Mouse (Mus musculus): ENCODE results near the gene Gm3238. TPM values are rescaled to one million over a fixed set of nuclear protein-coding genes. Genes with fewer than 3 reads are reported as not detected.
"Not testable (repeated sequence)": the region's sequence is repeated elsewhere in the genome, so short reads cannot be mapped to it uniquely, and the experiment has no call there.

Gm3238 gene
- polyA plus RNA-seq (2012; rRNA removed) (not detected in 2 replicates), polyA plus RNA-seq (2014; fragmentation: Nextera tagmentation; extraction: Ambion mirVana) (not detected in 2 replicates)

- not testable (repeated sequence) for DNase-seq (ENCODE audit: low read depth in 3 of 3, low spot score in 3 of 3); H3K27ac ChIP-seq; H3K27me3 ChIP-seq (ENCODE audit: control insufficient read depth, insufficient read depth, low read length); H3K4me2 ChIP-seq (ENCODE audit: low read depth); H3K4me3 ChIP-seq (ENCODE audit: insufficient read depth in 1 of 2, low read depth in 2 of 2, low read length in 2 of 2); H3K4me1 ChIP-seq (replicated peaks; ENCODE audit: control insufficient read depth in 2 of 2, insufficient read depth in 2 of 2, low read length in 1 of 2); ATAC-seq (ENCODE audit: insufficient read depth); H3K9ac ChIP-seq (replicated peaks); H3K36me3 ChIP-seq (replicated peaks; ENCODE audit: control insufficient read depth, insufficient read depth, low read depth); H3K9me3 ChIP-seq (ENCODE audit: control insufficient read depth, low read length)
- 20% methylated on average over 1 of the region's 1 CpGs for WGBS (ENCODE audit: insufficient replicate concordance)
Observed at GRCm38 (mm10) chr10:77771225-77771624, at the start of gene Gm3238. TSS of gene Gm3238 (minus strand) at chr10:77771325.

- TF ChIP-seq CTCF (IDR thresholded peaks at IDR 0.05; ENCODE audit: low read depth) (no peak), EP300 (IDR thresholded peaks at IDR 0.05; ENCODE audit: low read depth) (no peak)
- WGBS (ENCODE audit: insufficient replicate concordance): 40% methylated on average over 4 of the region's 4 CpGs
- Histone ChIP-seq H3K4me2 (ENCODE audit: low read depth) (no peak overlapping the region), H3K27me3 (ENCODE audit: control insufficient read depth, insufficient read depth, low read length) (no peaks in the 10 kb centered on the region), H3K9me3 (ENCODE audit: control insufficient read depth, low read length) (no peaks in the 10 kb centered on the region), H3K4me1 (replicated peaks; ENCODE audit: control insufficient read depth in 2 of 2, insufficient read depth in 2 of 2, low read length in 1 of 2) (no peaks in the 10 kb centered on the region), H3K9ac (replicated peaks) (no peak overlapping the region), H3K27ac (no peak overlapping the region), H3K36me3 (replicated peaks; ENCODE audit: control insufficient read depth, insufficient read depth, low read depth) (no peaks in the 10 kb centered on the region), H3K4me3 (ENCODE audit: insufficient read depth in 1 of 2, low read depth in 2 of 2, low read length in 2 of 2) (no peak overlapping the region)
- DNase-seq (ENCODE audit: low read depth in 3 of 3, low spot score in 3 of 3) (no peak), ATAC-seq (ENCODE audit: insufficient read depth) (no peak)
Observed at GRCm38 (mm10) chr10:77819203-77819602, 48.1 kb upstream of the Gm3238 start.

- 82% methylated on average over 4 of the region's 4 CpGs for WGBS (ENCODE audit: insufficient replicate concordance)
- no peak for DNase-seq (ENCODE audit: low read depth in 3 of 3, low spot score in 3 of 3)
Observed at GRCm38 (mm10) chr10:77818523-77818922, 47.4 kb upstream of the Gm3238 start.

GRCm38 (mm10) chr10:77815514-77815913, 44.4 kb upstream of the Gm3238 start:
- no peaks in the 10 kb centered on the region for H3K36me3 ChIP-seq (replicated peaks; ENCODE audit: control insufficient read depth, insufficient read depth, low read depth)
- WGBS (ENCODE audit: insufficient replicate concordance): 17% methylated on average over 5 of the region's 5 CpGs
- H3K9ac ChIP-seq (replicated peaks): no peak overlapping the region
- no peaks in the 10 kb centered on the region for H3K27me3 ChIP-seq (ENCODE audit: control insufficient read depth, insufficient read depth, low read length)
- no peak overlapping the region for H3K4me2 ChIP-seq (ENCODE audit: low read depth)
- no peaks in the 10 kb centered on the region for H3K9me3 ChIP-seq (ENCODE audit: control insufficient read depth, low read length)
- DNase-seq (ENCODE audit: low read depth in 3 of 3, low spot score in 3 of 3) (no peak), ATAC-seq (ENCODE audit: insufficient read depth) (no peak)
- TF ChIP-seq EP300 (IDR thresholded peaks at IDR 0.05; ENCODE audit: low read depth) (no peak), CTCF (IDR thresholded peaks at IDR 0.05; ENCODE audit: low read depth) (peak; percentile 75)
- no peaks in the 10 kb centered on the region for H3K4me1 ChIP-seq (replicated peaks; ENCODE audit: control insufficient read depth in 2 of 2, insufficient read depth in 2 of 2, low read length in 1 of 2)
- no peak overlapping the region for H3K4me3 ChIP-seq (ENCODE audit: insufficient read depth in 1 of 2, low read depth in 2 of 2, low read length in 2 of 2)
- H3K27ac ChIP-seq: no peak overlapping the region

More at GRCm38 (mm10) chr10:77818523-77818922, 47.4 kb upstream of the Gm3238 start:
- no peak for ATAC-seq (ENCODE audit: insufficient read depth)
- Histone ChIP-seq H3K9ac (replicated peaks) (no peak overlapping the region), H3K4me1 (replicated peaks; ENCODE audit: control insufficient read depth in 2 of 2, insufficient read depth in 2 of 2, low read length in 1 of 2) (no peaks in the 10 kb centered on the region), H3K36me3 (replicated peaks; ENCODE audit: control insufficient read depth, insufficient read depth, low read depth) (no peaks in the 10 kb centered on the region), H3K27me3 (ENCODE audit: control insufficient read depth, insufficient read depth, low read length) (no peaks in the 10 kb centered on the region), H3K4me3 (ENCODE audit: insufficient read depth in 1 of 2, low read depth in 2 of 2, low read length in 2 of 2) (no peak overlapping the region), H3K9me3 (ENCODE audit: control insufficient read depth, low read length) (no peaks in the 10 kb centered on the region), H3K27ac (no peak overlapping the region), H3K4me2 (ENCODE audit: low read depth) (no peak overlapping the region)
- TF ChIP-seq EP300 (IDR thresholded peaks at IDR 0.05; ENCODE audit: low read depth): no peak
- TF ChIP-seq CTCF (IDR thresholded peaks at IDR 0.05; ENCODE audit: low read depth): no peak

GRCm38 (mm10) chr10:77814382-77814781, 43.3 kb upstream of the Gm3238 start, which contains the start of gene Gm2696:
TSS of gene Gm2696 (plus strand) at chr10:77814682.
- H3K4me3 ChIP-seq (ENCODE audit: insufficient read depth in 1 of 2, low read depth in 2 of 2, low read length in 2 of 2): no peak within 1 kb of the TSS
- no peak for DNase-seq (ENCODE audit: low read depth in 3 of 3, low spot score in 3 of 3)

More at GRCm38 (mm10) chr10:77814382-77814781, 43.3 kb upstream of the Gm3238 start, which contains the start of gene Gm2696:
- H3K4me1 ChIP-seq (replicated peaks; ENCODE audit: control insufficient read depth in 2 of 2, insufficient read depth in 2 of 2, low read length in 1 of 2): no peaks in the 10 kb centered on the region
- no peaks in the 10 kb centered on the region for H3K36me3 ChIP-seq (replicated peaks; ENCODE audit: control insufficient read depth, insufficient read depth, low read depth)
- no peak for TF ChIP-seq CTCF (IDR thresholded peaks at IDR 0.05; ENCODE audit: low read depth)
- no peak for TF ChIP-seq EP300 (IDR thresholded peaks at IDR 0.05; ENCODE audit: low read depth)
- no peak within 1 kb of the TSS for H3K27ac ChIP-seq
- no peaks in the 10 kb centered on the region for H3K27me3 ChIP-seq (ENCODE audit: control insufficient read depth, insufficient read depth, low read length)
- H3K9ac ChIP-seq (replicated peaks): no peak within 1 kb of the TSS
- no peak within 1 kb of the TSS for H3K4me2 ChIP-seq (ENCODE audit: low read depth)
- no peaks in the 10 kb centered on the region for H3K9me3 ChIP-seq (ENCODE audit: control insufficient read depth, low read length)
- 34% methylated on average over 4 of the region's 4 CpGs for WGBS (ENCODE audit: insufficient replicate concordance)
- ATAC-seq (ENCODE audit: insufficient read depth): no peak

Measured in liver, embryonic 14.5 days (tissue).